Mouse (Mus musculus) small intestine, adult 2 months (tissue): ENCODE results near the gene Syt2.

Experiments
- CTCF ChIP-seq: fragments of 200-500 bp; IDR thresholded peaks from 2 replicates; pipeline ENCODE4 v1.5.1; 2012; ENCODE audit warnings: low read depth, mild to moderate bottlenecking, control low read depth, inconsistent platforms, low read length, moderate library complexity, mixed read lengths; ENCODE audit not compliant: insufficient replicate concordance, insufficient read length; ENCODE audit errors: extremely low read depth
- POLR2A ChIP-seq: fragments of 200-500 bp; IDR thresholded peaks from 2 replicates; pipeline ENCODE4 v1.6.1; 2012; ENCODE audit warnings: low read depth, mild to moderate bottlenecking, control low read depth, inconsistent platforms, low read length, moderate library complexity

DNA sequence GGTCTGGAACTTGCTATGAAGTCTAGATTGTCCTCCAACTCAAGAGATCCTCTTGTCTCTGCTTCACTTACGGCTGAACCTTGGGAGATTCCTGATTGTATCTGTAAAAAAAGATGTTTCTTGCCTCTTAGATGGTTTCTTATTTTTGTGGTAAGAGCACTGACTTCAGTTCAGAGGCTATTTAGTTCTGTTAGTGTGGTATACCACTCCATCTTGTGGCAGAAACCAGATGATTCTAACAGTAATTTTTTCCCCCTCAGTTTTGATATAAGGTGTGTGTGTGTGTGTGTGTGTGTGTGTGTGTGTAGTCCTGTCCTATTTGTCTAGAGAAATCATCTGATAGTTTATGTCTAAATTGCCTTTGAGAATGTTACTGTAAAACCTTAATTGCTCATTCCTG, 39.2 kb upstream of the Syt2 start:
- no peak for TF ChIP-seq CTCF
- TF ChIP-seq POLR2A = no peak
